Mouse (Mus musculus) heart, adult 2 months (tissue): Measurements from ENCODE around the gene Ptpn11.

Source experiments
- CTCF ChIP-seq: fragments of 200-600 bp; IDR thresholded peaks from 2 replicates; pipeline ENCODE4 v1.8.1; 2022; ENCODE audit warnings: antibody characterized with exemption, mild to moderate bottlenecking, moderate library complexity
- EP300 ChIP-seq: fragments of 200-500 bp; IDR thresholded peaks from 2 replicates; pipeline ENCODE4 v1.6.1; 2011; ENCODE audit warnings: low read depth, low read length, control low read depth; ENCODE audit not compliant: insufficient read depth
- POLR2A ChIP-seq: fragments of 200-500 bp; IDR thresholded peaks from 2 replicates; pipeline ENCODE4 v1.6.1; 2011; ENCODE audit warnings: mild to moderate bottlenecking, low read depth, low read length, control low read depth; ENCODE audit not compliant: insufficient read depth

- TF ChIP-seq POLR2A: peak; percentile 36; the same call in 1 of the 2 replicates
- no peak for TF ChIP-seq CTCF
- no peak for TF ChIP-seq EP300
These were observed 2.0 kb downstream of the Ptpn11 start for GRCm38 (mm10) chr5:121189182-121189581.
